Comparison of ENCODE assay signal across 21 mouse cellular contexts in genomic region chr2:17715149-17715767, GRCm38 (mm10). TPM values are rescaled to one million over a fixed set of nuclear protein-coding genes. Genes with fewer than 3 reads are reported as not detected.
A peak's percentile ranks its signal among the peaks of the same experiment; 100 is the strongest.
DNase-seq lines count a peak whose midpoint lies in the region; ATAC-seq and TF ChIP-seq lines count a peak whose summit lies in the region.
"Had no signal": no experiment of that assay in that cellular context is flagged by ENCODE, and none has a peak within 500 bp of the region (broad histone marks: within the 10 kb centered on the region; RNA-seq: fewer than 3 reads in every experiment).

No protein-coding gene starts in this region.

- peaks cover 4% of the 10 kb centered on the region; the same call in 1 of the 2 replicates for H3K4me1 ChIP-seq in cortical plate, adult 2 months (ENCODE audit: control insufficient read depth, insufficient read depth, low read length)
- H3K4me1 ChIP-seq in lung, embryonic 16.5 days (replicated peaks; ENCODE audit: control insufficient read depth, insufficient read depth, low read length) = no peaks in the 10 kb centered on the region; the same call in 1 of the 2 replicates
- H3K4me1 ChIP-seq: embryonic facial prominence, embryonic 15.5 days had no signal

- no peak for TF ChIP-seq CTCF in left cerebral cortex, adult 2 months (IDR thresholded peaks at IDR 0.05)
- TF ChIP-seq CTCF in cortical plate, adult 2 months (IDR thresholded peaks at IDR 0.05; ENCODE audit: extremely low read depth, insufficient read depth, low read length) = no peak

- H3K9me3 ChIP-seq in lung, embryonic 16.5 days (ENCODE audit: control insufficient read depth, low read length) = peaks cover 2% of the 10 kb centered on the region; the same call in 1 of the 2 replicates
- H3K9me3 ChIP-seq: embryonic facial prominence, embryonic 15.5 days had no signal

- H3K36me3 ChIP-seq in lung, embryonic 16.5 days (ENCODE audit: control insufficient read depth, insufficient read depth, low read length) = peaks cover 2% of the 10 kb centered on the region
- H3K36me3 ChIP-seq: embryonic facial prominence, embryonic 15.5 days; forebrain, embryonic 10.5 days had no signal

- no peak overlapping the region for H3K9ac ChIP-seq in lung, embryonic 16.5 days (ENCODE audit: low read length)
- H3K9ac ChIP-seq: embryonic facial prominence, embryonic 15.5 days had no signal

- peak; percentile 45; the same call in 1 of the 2 replicates for ATAC-seq in lung, embryonic 16.5 days (ENCODE audit: low read depth)
- ATAC-seq in granulocyte monocyte progenitor cell, adult 5-6 weeks (replicated peaks; ENCODE audit: poor library complexity, severe bottlenecking) = no peak
- ATAC-seq: hindbrain, embryonic 16.5 days; Patski had no signal

- intact Hi-C loops in left cerebral cortex, adult 2 months (cut with DNase I) = no loop called here
- intact Hi-C loops in left cerebral cortex, postnatal 4 days (cut with DNase I) = no loop called here

- H3K27me3 ChIP-seq in lung, embryonic 16.5 days (ENCODE audit: control insufficient read depth, insufficient read depth, low read depth, low read length) = no peaks in the 10 kb centered on the region
- H3K27me3 ChIP-seq: embryonic facial prominence, embryonic 15.5 days; Patski had no signal

- H3K4me3 ChIP-seq in left cerebral cortex, adult 2 months = no peak overlapping the region
- no peak overlapping the region for H3K4me3 ChIP-seq in cortical plate, adult 2 months (ENCODE audit: insufficient read depth, low read length)
- no peak overlapping the region for H3K4me3 ChIP-seq in lung, embryonic 16.5 days (ENCODE audit: low read length)
- H3K4me3 ChIP-seq: embryonic facial prominence, embryonic 15.5 days; forebrain, embryonic 10.5 days had no signal

- 60% methylated on average over 9 of the region's 9 CpGs for WGBS in lung, embryonic 16.5 days

- H3K27ac ChIP-seq in left cerebral cortex, adult 2 months = peak overlapping the region; percentile 42
- peak overlapping the region; percentile 20 for H3K27ac ChIP-seq in cortical plate, adult 2 months (ENCODE audit: insufficient read depth, low read length)
- H3K27ac ChIP-seq in lung, embryonic 16.5 days (ENCODE audit: low read length) = peak overlapping the region; percentile 27
- H3K27ac ChIP-seq: embryonic facial prominence, embryonic 15.5 days; forebrain, embryonic 10.5 days; stomach, postnatal 0 days had no signal

- peak in 1 of 2 experiments; percentile 21 for DNase-seq in left cerebral cortex, adult 2 months (ENCODE audit: extremely low spot score in 1 of 2, low spot score in 2 of 2)
- no peak for DNase-seq in left cerebral cortex, postnatal 4 days
- DNase-seq in R1 (ENCODE audit: low read depth, low spot score) = peak; percentile 44
- no peak for DNase-seq in kidney, adult 18-20 months
- DNase-seq: cerebellum, postnatal 10 days; embryo, embryonic 11 days; heart, postnatal 4 days; kidney, adult 2 months; kidney, postnatal 14 days; right cerebral cortex, postnatal 14 days; thymus, postnatal 14 days had no signal

- no peak overlapping the region for H3K4me2 ChIP-seq in lung, embryonic 16.5 days (ENCODE audit: low read depth, low read length)
- H3K4me2 ChIP-seq: embryonic facial prominence, embryonic 15.5 days; liver, embryonic 11.5 days; midbrain, embryonic 11.5 days had no signal

- TF ChIP-seq POLR2A in cortical plate, adult 2 months (IDR thresholded peaks at IDR 0.05; ENCODE audit: extremely low read depth, insufficient read depth, low read length) = no peak

RNA-seq across cellular contexts. Expression of gene Nebl, which starts 16.0 kb away (rescaled TPM):
- total RNA-seq in left cerebral cortex, adult 2 months (2021) = 10 to 100 TPM; 80.3 to 80.9 TPM
- total RNA-seq in left cerebral cortex, postnatal 4 days (2021) = 10 to 100 TPM; 28.1 to 36.5 TPM
- polyA plus RNA-seq in cortical plate, adult 2 months (2012; rRNA removed) = 36.6 and 46.7 TPM in 2 replicates
- polyA plus RNA-seq in lung, embryonic 16.5 days (2015; fragmentation: Nextera tagmentation; extraction: Ambion mirVana) = 44.3 and 46.4 TPM in 2 replicates
- 1.4 and 2.1 TPM in 2 replicates for total RNA-seq in granulocyte monocyte progenitor cell, adult 5-6 weeks (2014; fragmentation: Nextera tagmentation)
- total RNA-seq in granulocyte monocyte progenitor cell, adult 5-6 weeks (2017) = 3.6 and 7.9 TPM in 2 replicates
